Mouse (Mus musculus) ovary, adult 2 months (tissue): ENCODE data around the gene L3mbtl2. TPM values are rescaled to one million over a fixed set of nuclear protein-coding genes. Genes with fewer than 3 reads are reported as not detected.

ENCODE experiments used
- polyA plus RNA-seq: library from polyadenylated mRNA; depleted of rRNA; stranded (reverse); fragments of >200 nt; gene quantifications from 2 replicates; pipeline ENCODE4 v1.2.3, GENCODE M21; 2012; rRNA removed

Gene L3mbtl2
- 15.9 and 17.1 TPM in 2 replicates for polyA plus RNA-seq

DNA sequence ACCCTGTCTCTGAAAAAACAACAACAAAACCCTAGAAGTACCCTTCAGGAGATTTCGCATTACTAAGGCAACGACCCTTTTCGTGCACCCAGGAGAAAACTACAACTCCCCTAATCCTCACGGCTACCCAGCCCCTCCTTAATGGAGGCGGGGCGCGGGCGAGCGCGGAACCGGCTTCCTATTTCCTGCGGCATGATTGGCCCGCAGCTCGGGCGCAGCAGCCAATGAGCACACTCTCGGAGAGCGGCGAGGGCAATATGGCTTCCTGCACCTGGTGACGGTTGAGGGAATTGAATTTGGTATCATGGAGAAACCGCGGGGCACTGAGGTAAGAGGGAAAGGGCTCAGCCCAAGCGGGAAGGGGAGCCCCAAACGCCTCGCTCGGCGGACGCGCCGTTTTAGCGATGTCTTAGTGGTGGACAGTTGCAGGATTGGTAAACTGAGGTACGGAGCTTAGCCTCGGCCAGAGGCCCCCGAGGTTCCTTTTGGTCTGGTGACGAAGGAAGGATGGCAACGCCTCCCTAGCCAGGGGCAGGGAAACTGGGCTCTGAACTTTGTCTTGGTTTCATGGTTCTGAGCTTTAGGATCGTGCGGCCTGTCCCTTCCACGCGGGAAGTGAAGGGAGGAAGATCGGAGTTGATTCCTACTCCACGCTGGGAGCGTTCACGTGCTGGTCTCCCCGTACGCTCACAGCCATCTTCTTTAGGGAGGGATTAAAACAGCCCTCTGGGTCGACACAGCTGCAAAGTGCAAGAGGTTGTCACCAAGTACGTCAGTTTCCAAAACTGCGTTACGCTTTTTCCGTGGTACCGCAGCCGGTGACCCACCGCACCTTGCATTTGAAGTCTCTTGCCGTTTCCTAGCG is at the start of gene L3mbtl2:
Gene L3mbtl2 (plus strand): TSS at position 193 of the 865 bp plus-strand sequence.

DNA sequence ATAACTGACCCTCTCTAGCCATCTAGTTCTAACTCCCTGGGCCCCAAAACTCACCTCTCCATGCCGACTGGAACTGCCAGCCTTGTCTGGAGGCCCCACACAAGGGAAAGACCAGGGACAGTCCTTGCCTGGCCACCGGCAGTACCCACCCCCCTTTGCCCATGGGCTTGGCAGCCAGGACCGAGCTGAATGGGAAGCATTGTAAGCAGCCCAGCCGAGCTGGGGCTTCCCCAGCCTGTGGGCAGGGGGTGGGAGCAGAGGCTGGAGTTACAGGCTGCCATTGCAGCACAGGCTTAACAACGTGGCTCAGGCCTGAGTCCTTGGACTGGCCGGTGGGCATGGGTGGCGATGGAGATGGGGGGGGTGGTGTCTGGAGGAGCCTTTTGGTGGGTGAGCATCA is 33.5 kb downstream of the L3mbtl2 start, which contains the start of gene Chadl:
Gene Chadl (minus strand): TSS at position 113 of the 400 bp plus-strand sequence.

Other genes starting within 250 kb of the L3mbtl2 start
- gene Rbx1, start 197.6 kb upstream of the L3mbtl2 start, polyA plus RNA-seq = 23.7 and 32.7 TPM in 2 replicates
- 27.6 and 28.9 TPM in 2 replicates for gene Ep300, start 78.5 kb upstream of the L3mbtl2 start, polyA plus RNA-seq
- gene Chadl, start 33.4 kb downstream of the L3mbtl2 start, polyA plus RNA-seq = 8.5 and 15.1 TPM in 2 replicates
- gene Zc3h7b, start 81.2 kb downstream of the L3mbtl2 start, polyA plus RNA-seq = 61.3 and 67.9 TPM in 2 replicates
- gene Rangap1, start 81.6 kb downstream of the L3mbtl2 start, polyA plus RNA-seq = 33.3 and 36.8 TPM in 2 replicates
- gene Tef, start 138.5 kb downstream of the L3mbtl2 start, polyA plus RNA-seq = 61.6 and 63.8 TPM in 2 replicates
- 26.7 and 32.4 TPM in 2 replicates for gene Tob2, start 194.9 kb downstream of the L3mbtl2 start, polyA plus RNA-seq
- gene Phf5a, start 208.0 kb downstream of the L3mbtl2 start, polyA plus RNA-seq = 42.5 and 42.6 TPM in 2 replicates
- gene Aco2, start 208.4 kb downstream of the L3mbtl2 start, polyA plus RNA-seq = 206 and 228 TPM in 2 replicates